Mouse (Mus musculus) megakaryocyte, embryonic 14.5 days (primary cell): Measurements from ENCODE around the gene Lnx1.

Source experiments
- FLI1 ChIP-seq: IDR thresholded peaks from 2 replicates; pipeline ENCODE4 v1.6.1; 2012; ENCODE audit warnings: low read length, inconsistent platforms, mixed read lengths
- GATA1 ChIP-seq: IDR thresholded peaks from 3 replicates; pipeline ENCODE4 v1.6.1; 2012; ENCODE audit warnings: mixed read lengths, low read length, inconsistent platforms, borderline replicate concordance

DNA sequence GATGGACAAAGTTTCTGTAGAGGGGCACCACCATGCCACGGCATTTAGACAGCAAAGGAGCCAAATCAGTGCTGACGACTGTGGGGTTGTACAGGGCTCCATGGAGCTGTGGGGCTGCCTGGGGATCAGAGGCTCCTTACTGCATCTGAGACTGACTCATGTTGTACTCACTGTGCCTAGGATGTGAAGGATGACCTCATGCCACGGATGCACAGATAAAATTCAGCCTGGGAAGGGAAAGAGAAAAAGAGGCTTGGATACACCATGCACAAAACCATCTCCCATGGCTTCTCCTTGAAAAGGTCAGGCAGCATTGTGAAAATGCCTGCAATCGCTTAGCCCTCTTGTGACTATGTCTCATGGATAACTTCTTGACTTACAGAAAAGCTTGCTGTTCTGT lies 10.1 kb upstream of the Lnx1 start:
- no peak for TF ChIP-seq GATA1
- no peak for TF ChIP-seq FLI1
